Mouse (Mus musculus): ENCODE measurements around the gene Slc22a30. TPM values are rescaled to one million over a fixed set of nuclear protein-coding genes. Genes with fewer than 3 reads are reported as not detected.
"Not testable (repeated sequence)": the region's sequence is repeated elsewhere in the genome, so short reads cannot be mapped to it uniquely, and the experiment has no call there.

The Slc22a30 gene
- not detected in 2 replicates for polyA plus RNA-seq (2014; fragmentation: Nextera tagmentation; extraction: Ambion mirVana)

GRCm38 (mm10) chr19:8405011-8405410 is at the start of gene Slc22a30:
TSS of gene Slc22a30 (minus strand) at chr19:8405111.
- not testable (repeated sequence) for DNase-seq (ENCODE audit: low spot score); H3K4me2 ChIP-seq (ENCODE audit: low read length); H3K36me3 ChIP-seq (ENCODE audit: control insufficient read depth, insufficient read depth, low read length); H3K4me3 ChIP-seq (ENCODE audit: low read depth, low read length); H3K4me1 ChIP-seq (ENCODE audit: control insufficient read depth, insufficient read depth, low read length); H3K27ac ChIP-seq (ENCODE audit: low read depth, low read length); ATAC-seq; H3K27me3 ChIP-seq (replicated peaks; ENCODE audit: control insufficient read depth, insufficient read depth, low read length); H3K9ac ChIP-seq (ENCODE audit: low read length); H3K9me3 ChIP-seq (replicated peaks; ENCODE audit: control insufficient read depth, low read length)
- 95% methylated on average over 1 of the region's 2 CpGs for WGBS

GRCm38 (mm10) chr19:8448321-8448720 is 43.4 kb upstream of the Slc22a30 start:
- no peak overlapping the region for H3K4me3 ChIP-seq (ENCODE audit: low read depth, low read length)
- WGBS, result 78% methylated on average over 2 of the region's 2 CpGs
- no peak overlapping the region for H3K27ac ChIP-seq (ENCODE audit: low read depth, low read length)
- no peaks in the 10 kb centered on the region for H3K4me1 ChIP-seq (ENCODE audit: control insufficient read depth, insufficient read depth, low read length)
- H3K27me3 ChIP-seq (replicated peaks; ENCODE audit: control insufficient read depth, insufficient read depth, low read length), result no peaks in the 10 kb centered on the region
- ATAC-seq, result no peak
- no peaks in the 10 kb centered on the region for H3K9me3 ChIP-seq (replicated peaks; ENCODE audit: control insufficient read depth, low read length)
- H3K9ac ChIP-seq (ENCODE audit: low read length), result no peak overlapping the region
- no peaks in the 10 kb centered on the region for H3K36me3 ChIP-seq (ENCODE audit: control insufficient read depth, insufficient read depth, low read length)
- H3K4me2 ChIP-seq (ENCODE audit: low read length), result no peak overlapping the region
- DNase-seq (ENCODE audit: low spot score), result no peak

DNA sequence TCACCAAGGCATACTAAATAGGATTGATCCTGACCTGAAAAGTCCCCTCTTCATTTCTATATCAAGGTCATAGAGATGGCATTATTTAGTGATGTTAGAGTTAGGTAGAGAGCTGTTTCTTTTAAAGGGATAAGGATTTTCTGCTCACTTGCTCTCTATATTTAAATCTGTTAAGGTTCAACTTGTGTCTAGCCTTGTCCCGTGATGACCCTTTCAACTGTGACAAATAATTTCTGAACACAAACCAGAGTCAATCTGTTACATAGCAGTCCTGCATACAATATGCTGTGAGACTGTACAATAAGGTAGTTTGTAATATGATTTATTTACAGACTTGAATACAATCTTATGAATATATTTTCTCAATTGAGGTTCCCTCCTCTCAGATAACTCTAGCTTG is 42.6 kb upstream of the Slc22a30 start:
- Histone ChIP-seq H3K9ac (ENCODE audit: low read length) (no peak overlapping the region), H3K27ac (ENCODE audit: low read depth, low read length) (no peak overlapping the region), H3K36me3 (ENCODE audit: control insufficient read depth, insufficient read depth, low read length) (no peaks in the 10 kb centered on the region), H3K9me3 (replicated peaks; ENCODE audit: control insufficient read depth, low read length) (no peaks in the 10 kb centered on the region), H3K27me3 (replicated peaks; ENCODE audit: control insufficient read depth, insufficient read depth, low read length) (no peaks in the 10 kb centered on the region), H3K4me1 (ENCODE audit: control insufficient read depth, insufficient read depth, low read length) (no peaks in the 10 kb centered on the region), H3K4me3 (ENCODE audit: low read depth, low read length) (no peak overlapping the region), H3K4me2 (ENCODE audit: low read length) (no peak overlapping the region)
- no peak for ATAC-seq
- no peak for DNase-seq (ENCODE audit: low spot score)
- WGBS, result 88% methylated on average over 1 of the region's 1 CpGs

GRCm38 (mm10) chr19:8431051-8431662 is 26.2 kb upstream of the Slc22a30 start:
- H3K27me3 ChIP-seq (replicated peaks; ENCODE audit: control insufficient read depth, insufficient read depth, low read length), result no peaks in the 10 kb centered on the region
- H3K9ac ChIP-seq (ENCODE audit: low read length), result no peak overlapping the region
- no peaks in the 10 kb centered on the region for H3K36me3 ChIP-seq (ENCODE audit: control insufficient read depth, insufficient read depth, low read length)
- no peak overlapping the region for H3K4me3 ChIP-seq (ENCODE audit: low read depth, low read length)
- H3K9me3 ChIP-seq (replicated peaks; ENCODE audit: control insufficient read depth, low read length), result no peaks in the 10 kb centered on the region
- 87% methylated on average over 5 of the region's 5 CpGs for WGBS
- no peaks in the 10 kb centered on the region for H3K4me1 ChIP-seq (ENCODE audit: control insufficient read depth, insufficient read depth, low read length)
- ATAC-seq, result no peak
- DNase-seq (ENCODE audit: low spot score), result no peak
- no peak overlapping the region for H3K27ac ChIP-seq (ENCODE audit: low read depth, low read length)
- H3K4me2 ChIP-seq (ENCODE audit: low read length), result no peak overlapping the region

DNA sequence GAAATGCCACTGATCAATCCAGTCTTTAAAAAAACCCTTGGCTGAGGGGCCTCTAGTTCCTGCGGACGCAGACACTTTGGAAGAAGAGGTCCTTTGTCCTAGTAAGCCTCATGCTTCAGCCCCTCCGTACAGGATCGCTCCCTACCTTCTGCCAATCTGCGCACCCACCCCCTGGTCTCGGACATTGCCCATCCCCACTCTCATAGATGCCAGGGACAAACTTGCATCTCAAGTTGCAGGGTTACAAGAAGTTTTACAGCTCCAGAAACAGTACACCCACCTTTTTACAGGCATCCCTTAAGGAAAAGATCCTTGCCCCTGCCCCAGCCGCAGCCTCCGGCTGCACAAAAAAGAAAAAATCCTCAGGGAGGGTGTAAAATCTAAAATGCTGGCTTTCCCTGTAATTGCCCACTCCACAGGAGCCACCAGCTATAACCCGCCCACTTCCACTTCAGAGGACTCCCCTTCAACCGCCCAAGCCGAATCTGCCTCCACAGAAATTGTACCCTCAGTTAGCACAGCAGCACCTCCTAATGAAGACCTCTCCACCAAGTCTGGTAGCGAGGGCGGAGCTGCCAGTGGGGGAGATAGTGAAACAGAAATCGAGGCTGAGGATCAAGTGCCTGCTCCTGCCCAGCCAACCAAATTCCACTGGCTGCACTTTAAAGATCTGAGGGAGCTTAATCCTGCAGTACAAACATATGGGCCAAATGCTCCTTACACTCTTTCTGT is 2.5 kb upstream of the Slc22a30 start:
- H3K9me3 ChIP-seq (replicated peaks; ENCODE audit: control insufficient read depth, low read length); H3K4me1 ChIP-seq (ENCODE audit: control insufficient read depth, insufficient read depth, low read length); H3K27ac ChIP-seq (ENCODE audit: low read depth, low read length); H3K27me3 ChIP-seq (replicated peaks; ENCODE audit: control insufficient read depth, insufficient read depth, low read length); ATAC-seq; H3K9ac ChIP-seq (ENCODE audit: low read length); H3K4me3 ChIP-seq (ENCODE audit: low read depth, low read length); DNase-seq (ENCODE audit: low spot score); H3K4me2 ChIP-seq (ENCODE audit: low read length); H3K36me3 ChIP-seq (ENCODE audit: control insufficient read depth, insufficient read depth, low read length): not testable (repeated sequence)
- WGBS, result 57% methylated on average over 14 of the region's 14 CpGs

Other genes with a start within 250 kb of the Slc22a30 start
- gene Slc22a29, start 186.2 kb downstream of the Slc22a30 start, polyA plus RNA-seq (2014; fragmentation: Nextera tagmentation; extraction: Ambion mirVana), result 0.14 TPM in 1 of 2 replicates, not detected in the other
- gene Slc22a8, start 186.1 kb upstream of the Slc22a30 start, polyA plus RNA-seq (2014; fragmentation: Nextera tagmentation; extraction: Ambion mirVana), result 4.8 and 6.9 TPM in 2 replicates
- 4.7 and 7.4 TPM in 2 replicates for gene Slc22a6, start 212.9 kb upstream of the Slc22a30 start, polyA plus RNA-seq (2014; fragmentation: Nextera tagmentation; extraction: Ambion mirVana)